Mouse (Mus musculus): ENCODE data around the gene Hist1h1c. TPM values are rescaled to one million over a fixed set of nuclear protein-coding genes. Genes with fewer than 3 reads are reported as not detected.
"Not testable (repeated sequence)": the region's sequence is repeated elsewhere in the genome, so short reads cannot be mapped to it uniquely, and the experiment has no call there.

Hist1h1c gene
- polyA plus RNA-seq, 1 experiment: 25.5 TPM

DNA sequence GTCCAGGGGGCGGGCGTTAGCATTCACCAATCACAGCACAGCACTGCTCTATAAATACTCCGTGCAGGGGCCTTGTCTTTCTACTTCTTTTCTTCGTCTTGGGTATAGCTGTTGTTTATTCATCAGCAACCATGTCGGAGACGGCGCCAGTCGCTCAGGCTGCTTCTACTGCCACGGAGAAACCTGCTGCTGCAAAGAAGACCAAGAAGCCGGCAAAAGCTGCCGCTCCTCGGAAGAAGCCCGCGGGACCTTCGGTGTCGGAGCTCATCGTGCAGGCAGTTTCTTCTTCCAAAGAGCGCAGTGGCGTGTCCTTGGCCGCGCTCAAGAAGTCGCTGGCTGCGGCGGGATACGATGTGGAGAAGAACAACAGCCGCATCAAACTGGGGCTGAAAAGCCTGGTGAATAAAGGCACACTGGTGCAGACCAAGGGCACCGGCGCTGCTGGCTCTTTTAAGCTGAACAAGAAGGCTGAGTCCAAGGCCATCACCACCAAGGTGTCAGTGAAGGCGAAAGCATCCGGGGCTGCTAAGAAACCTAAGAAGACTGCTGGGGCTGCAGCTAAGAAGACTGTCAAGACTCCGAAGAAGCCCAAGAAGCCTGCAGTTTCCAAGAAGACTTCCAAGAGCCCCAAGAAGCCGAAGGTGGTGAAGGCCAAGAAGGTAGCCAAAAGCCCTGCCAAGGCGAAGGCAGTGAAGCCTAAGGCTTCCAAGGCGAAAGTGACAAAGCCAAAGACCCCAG lies 25.1 kb downstream of the Hist1h1c start, which contains the start of gene Hist1h1a:
Gene Hist1h1a, plus strand, starts transcription at position 81 of the 738 bp plus-strand sequence.
- H3K4me1 ChIP-seq (ENCODE audit: control insufficient read depth, insufficient read depth, insufficient read length): no peaks in the 10 kb centered on the region; the same call in 1 of the 2 replicates
- peak; percentile 80 to 81 for DNase-seq (ENCODE audit: low read depth in 1 of 2, low spot score in 2 of 2)
- H3K27me3 ChIP-seq (ENCODE audit: control insufficient read depth, insufficient read depth, low read length): no peaks in the 10 kb centered on the region
- WGBS: 3% methylated on average over 34 of the region's 34 CpGs
- TF ChIP-seq POLR2A (IDR thresholded peaks at IDR 0.05; ENCODE audit: low read depth, low read length) (peak; percentile 66), CTCF (IDR thresholded peaks at IDR 0.05; ENCODE audit: extremely low read depth, insufficient read depth, insufficient read length, insufficient replicate concordance) (no peak)
- H3K4me3 ChIP-seq (ENCODE audit: extremely low read depth, insufficient read depth, insufficient read length): peak within 1 kb of the TSS; percentile 67
- H3K27ac ChIP-seq (ENCODE audit: insufficient read depth, low read length): peak within 1 kb of the TSS; percentile 79
- no peaks in the 10 kb centered on the region for H3K36me3 ChIP-seq (ENCODE audit: control insufficient read depth, insufficient read depth, low read length)

DNA sequence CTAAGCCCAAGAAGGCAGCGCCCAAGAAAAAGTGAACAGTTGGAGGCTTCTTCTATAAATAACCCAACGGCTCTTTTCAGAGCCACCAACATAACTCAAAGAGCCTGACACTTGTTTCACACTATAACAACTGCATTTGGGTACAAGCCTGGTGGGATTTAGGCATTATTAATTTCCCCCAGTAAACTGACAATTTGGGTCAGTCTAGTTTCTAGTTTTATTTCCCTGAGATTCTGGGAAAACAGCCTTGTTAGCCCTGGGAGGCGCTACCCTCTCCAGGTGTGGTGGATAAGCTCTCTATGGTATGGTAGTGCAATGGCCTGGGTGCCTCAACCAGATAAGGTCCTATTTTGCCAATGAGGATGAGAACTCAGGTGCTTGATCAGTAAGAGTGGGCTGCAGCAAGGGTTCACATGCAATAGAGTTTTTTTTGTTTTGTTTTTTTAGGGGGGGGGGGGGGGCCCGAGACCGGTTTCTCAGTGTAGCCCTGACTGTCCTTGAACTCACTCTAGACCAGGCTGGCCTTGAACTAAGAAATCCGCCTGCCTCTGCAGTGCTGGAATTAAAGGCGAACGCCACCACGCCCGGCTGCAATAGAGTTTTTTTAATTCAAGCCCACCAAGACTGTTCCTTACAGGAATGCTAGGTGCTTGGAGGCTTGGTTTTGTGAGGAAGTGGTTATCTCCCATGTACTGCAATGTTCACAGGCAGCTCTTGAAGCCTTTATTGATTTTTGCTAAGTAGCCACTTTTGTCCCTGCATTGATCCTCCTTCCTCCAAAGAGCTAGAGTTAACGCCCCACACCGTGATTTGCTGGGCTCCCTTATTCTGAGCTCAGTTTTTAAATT lies 25.9 kb downstream of the Hist1h1c start:
- Histone ChIP-seq H3K27me3 (ENCODE audit: control insufficient read depth, insufficient read depth, low read length) (no peaks in the 10 kb centered on the region), H3K36me3 (ENCODE audit: control insufficient read depth, insufficient read depth, low read length) (no peaks in the 10 kb centered on the region), H3K27ac (ENCODE audit: insufficient read depth, low read length) (peak overlapping the region; percentile 78), H3K4me3 (ENCODE audit: extremely low read depth, insufficient read depth, insufficient read length) (peak overlapping the region; percentile 67; the same call in 1 of the 2 replicates), H3K4me1 (ENCODE audit: control insufficient read depth, insufficient read depth, insufficient read length) (no peaks in the 10 kb centered on the region; the same call in 1 of the 2 replicates)
- no peak for DNase-seq (ENCODE audit: low read depth in 1 of 2, low spot score in 2 of 2)
- 51% methylated on average over 12 of the region's 12 CpGs for WGBS
- TF ChIP-seq CTCF (IDR thresholded peaks at IDR 0.05; ENCODE audit: extremely low read depth, insufficient read depth, insufficient read length, insufficient replicate concordance) (no peak), POLR2A (IDR thresholded peaks at IDR 0.05; ENCODE audit: low read depth, low read length) (no peak)

GRCm38 (mm10) chr13:23765172-23765513 lies 26.5 kb downstream of the Hist1h1c start:
- no peak for DNase-seq (ENCODE audit: low read depth in 1 of 2, low spot score in 2 of 2)
- 69% methylated on average over 1 of the region's 1 CpGs for WGBS

DNA sequence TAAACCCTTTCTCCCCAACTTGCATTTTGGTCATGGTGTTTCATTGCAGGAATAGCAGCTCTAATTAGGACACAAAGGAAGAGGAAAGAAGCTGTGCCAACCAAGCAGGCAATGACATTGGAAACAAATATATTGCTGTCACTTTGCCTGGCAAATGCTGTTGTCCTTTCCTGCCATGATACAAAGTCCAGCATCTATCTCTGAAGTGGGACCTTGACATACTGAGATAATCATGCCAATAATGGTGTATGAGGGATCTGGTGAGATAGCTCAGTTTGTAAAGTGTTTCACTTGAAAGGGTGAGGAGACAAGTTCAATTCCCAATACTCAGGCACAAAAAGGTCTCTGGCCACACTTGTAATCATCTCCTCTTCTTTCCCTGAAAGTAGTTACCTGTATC lies 28.2 kb downstream of the Hist1h1c start:
- Histone ChIP-seq H3K4me3 (ENCODE audit: extremely low read depth, insufficient read depth, insufficient read length) (no peak overlapping the region), H3K27ac (ENCODE audit: insufficient read depth, low read length) (no peak overlapping the region), H3K36me3 (ENCODE audit: control insufficient read depth, insufficient read depth, low read length) (no peaks in the 10 kb centered on the region), H3K27me3 (ENCODE audit: control insufficient read depth, insufficient read depth, low read length) (no peaks in the 10 kb centered on the region), H3K4me1 (ENCODE audit: control insufficient read depth, insufficient read depth, insufficient read length) (no peaks in the 10 kb centered on the region; the same call in 1 of the 2 replicates)
- DNase-seq (ENCODE audit: low read depth in 1 of 2, low spot score in 2 of 2): no peak
- no peak for TF ChIP-seq POLR2A (IDR thresholded peaks at IDR 0.05; ENCODE audit: low read depth, low read length)
- TF ChIP-seq CTCF (IDR thresholded peaks at IDR 0.05; ENCODE audit: extremely low read depth, insufficient read depth, insufficient read length, insufficient replicate concordance): no peak

More at GRCm38 (mm10) chr13:23765172-23765513, 26.5 kb downstream of the Hist1h1c start:
- Histone ChIP-seq H3K27ac (ENCODE audit: insufficient read depth, low read length) (no peak overlapping the region), H3K4me1 (ENCODE audit: control insufficient read depth, insufficient read depth, insufficient read length) (no peaks in the 10 kb centered on the region; the same call in 1 of the 2 replicates), H3K27me3 (ENCODE audit: control insufficient read depth, insufficient read depth, low read length) (no peaks in the 10 kb centered on the region), H3K4me3 (ENCODE audit: extremely low read depth, insufficient read depth, insufficient read length) (no peak overlapping the region), H3K36me3 (ENCODE audit: control insufficient read depth, insufficient read depth, low read length) (no peaks in the 10 kb centered on the region)
- TF ChIP-seq POLR2A (IDR thresholded peaks at IDR 0.05; ENCODE audit: low read depth, low read length) (no peak), CTCF (IDR thresholded peaks at IDR 0.05; ENCODE audit: extremely low read depth, insufficient read depth, insufficient read length, insufficient replicate concordance) (no peak)

GRCm38 (mm10) chr13:23768834-23769397 lies 30.3 kb downstream of the Hist1h1c start:
- no peak overlapping the region for H3K27ac ChIP-seq (ENCODE audit: insufficient read depth, low read length)
- TF ChIP-seq CTCF (IDR thresholded peaks at IDR 0.05; ENCODE audit: extremely low read depth, insufficient read depth, insufficient read length, insufficient replicate concordance) (no peak), POLR2A (IDR thresholded peaks at IDR 0.05; ENCODE audit: low read depth, low read length) (no peak)
- no peaks in the 10 kb centered on the region; the same call in 1 of the 2 replicates for H3K4me1 ChIP-seq (ENCODE audit: control insufficient read depth, insufficient read depth, insufficient read length)
- WGBS: 5% methylated on average over 5 of the region's 5 CpGs
- H3K4me3 ChIP-seq (ENCODE audit: extremely low read depth, insufficient read depth, insufficient read length): no peak overlapping the region
- no peaks in the 10 kb centered on the region for H3K27me3 ChIP-seq (ENCODE audit: control insufficient read depth, insufficient read depth, low read length)
- no peak for DNase-seq (ENCODE audit: low read depth in 1 of 2, low spot score in 2 of 2)
- H3K36me3 ChIP-seq (ENCODE audit: control insufficient read depth, insufficient read depth, low read length): no peaks in the 10 kb centered on the region

- WGBS: 86% methylated on average over 2 of the region's 2 CpGs
- not testable (repeated sequence) for DNase-seq (ENCODE audit: low read depth in 1 of 2, low spot score in 2 of 2); H3K4me1 ChIP-seq (ENCODE audit: control insufficient read depth, insufficient read depth, insufficient read length); H3K27me3 ChIP-seq (ENCODE audit: control insufficient read depth, insufficient read depth, low read length); H3K4me3 ChIP-seq (ENCODE audit: extremely low read depth, insufficient read depth, insufficient read length); H3K36me3 ChIP-seq (ENCODE audit: control insufficient read depth, insufficient read depth, low read length); H3K27ac ChIP-seq (ENCODE audit: insufficient read depth, low read length)
These were observed 31.0 kb downstream of the Hist1h1c start, which contains the start of gene Trim38 for GRCm38 (mm10) chr13:23769613-23770012. TSS of gene Trim38 (plus strand) at chr13:23769913.
